Mouse (Mus musculus): ENCODE measurements around the gene Prdx1.
"Not testable (repeated sequence)": the region's sequence is repeated elsewhere in the genome, so short reads cannot be mapped to it uniquely, and the experiment has no call there.

DNA sequence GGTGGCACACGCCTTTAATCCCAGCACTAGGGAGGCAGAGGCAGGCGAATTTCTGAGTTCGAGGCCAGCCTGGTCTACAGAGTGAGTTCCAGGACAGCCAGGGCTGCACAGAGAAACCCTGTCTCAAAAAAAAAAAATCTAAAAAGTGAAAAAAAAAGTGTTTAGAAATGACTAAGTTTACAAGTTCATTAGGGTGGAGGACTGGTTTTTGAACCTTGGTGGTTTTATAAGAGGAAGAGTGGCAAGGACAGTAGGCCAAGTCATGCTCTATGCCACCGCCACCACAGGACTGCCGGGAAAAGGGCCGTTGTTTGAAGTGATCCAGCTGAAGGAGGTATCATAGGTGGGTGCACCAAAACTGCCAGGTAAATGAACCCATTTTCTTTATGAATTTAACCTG, 10.6 kb upstream of the Prdx1 start:
- not testable (repeated sequence) for TF ChIP-seq CTCF (IDR thresholded peaks at IDR 0.05; ENCODE audit: borderline replicate concordance, control insufficient read depth, extremely low read depth, insufficient read depth, low read length, poor library complexity); POLR2A (IDR thresholded peaks at IDR 0.05; ENCODE audit: control insufficient read depth, extremely low read depth, insufficient read depth, low read length, poor library complexity)

All from thymus, adult 2 months (tissue).